Mouse (Mus musculus) thymus, adult 2 months (tissue): Measurements from ENCODE around the gene Spef1.

Source experiments
- CTCF ChIP-seq: fragments of 200-500 bp; IDR thresholded peaks from 2 replicates; pipeline ENCODE4 v1.5.1; 2012; ENCODE audit warnings: mild to moderate bottlenecking, control low read depth, low read length, moderate library complexity, borderline replicate concordance; ENCODE audit not compliant: control insufficient read depth, poor library complexity, insufficient read depth; ENCODE audit errors: extremely low read depth
- POLR2A ChIP-seq: fragments of 200-500 bp; IDR thresholded peaks from 2 replicates; pipeline ENCODE4 v1.6.1; 2012; ENCODE audit warnings: mild to moderate bottlenecking, low read length, control low read depth, moderate library complexity; ENCODE audit not compliant: control insufficient read depth, poor library complexity, insufficient read depth; ENCODE audit errors: extremely low read depth

- no peak for TF ChIP-seq CTCF
- TF ChIP-seq POLR2A = no peak
Observed at GRCm38 (mm10) chr2:131125157-131125963, 61.7 kb downstream of the Spef1 start.
